Mouse (Mus musculus) Patski (cell line): ENCODE data around the gene Xylt1. TPM values are rescaled to one million over a fixed set of nuclear protein-coding genes. Genes with fewer than 3 reads are reported as not detected.

Experiments used
- ATAC-seq: fragments of 100-300 bp; one replicate; pipeline ENCODE4 v1.8.0; 2021
- CTCF ChIA-PET: fragments of 350-600 bp; sonication (Branson Sonifier 250); formaldehyde crosslinking; loops from one replicate; lab custom pipeline; 2022; ENCODE audit warnings: inconsistent platforms; lab: Charles Lee
- POLR2A ChIA-PET: fragments of 350-600 bp; sonication (Branson Sonifier 250); formaldehyde crosslinking; loops from one replicate; lab custom pipeline; 2022; ENCODE audit warnings: antibody characterized with exemption, inconsistent platforms; lab: Charles Lee
- DNase-seq: peaks from one replicate; pipeline ENCODE4 v3.0.0-alpha.2; 2011; ENCODE audit warnings: low read depth, low spot score
- H3K27me3 ChIP-seq: fragments of 371-371 bp; one replicate; pipeline ENCODE4 v1.5.1; 2021
- CTCF ChIP-seq: fragments of 100-300 bp; IDR thresholded peaks from one replicate; pipeline ENCODE4 v1.5.1; 2021
- in situ Hi-C: fragments of 300-500 bp; cut with MboI; formaldehyde crosslinking; loops from 3 replicates; pipeline ENCODE4 v1.11.1; 2018; ENCODE audit warnings: low pct_unique_long_range_greater_than_20kb, mixed read lengths
- polyA plus RNA-seq: library from polyadenylated mRNA; unstranded; gene quantifications from one replicate; pipeline ENCODE4 v1.2.3, GENCODE M21; 2021

Xylt1 gene
- polyA plus RNA-seq, 1 experiment from 2014 or later: 20.1 TPM

DNA sequence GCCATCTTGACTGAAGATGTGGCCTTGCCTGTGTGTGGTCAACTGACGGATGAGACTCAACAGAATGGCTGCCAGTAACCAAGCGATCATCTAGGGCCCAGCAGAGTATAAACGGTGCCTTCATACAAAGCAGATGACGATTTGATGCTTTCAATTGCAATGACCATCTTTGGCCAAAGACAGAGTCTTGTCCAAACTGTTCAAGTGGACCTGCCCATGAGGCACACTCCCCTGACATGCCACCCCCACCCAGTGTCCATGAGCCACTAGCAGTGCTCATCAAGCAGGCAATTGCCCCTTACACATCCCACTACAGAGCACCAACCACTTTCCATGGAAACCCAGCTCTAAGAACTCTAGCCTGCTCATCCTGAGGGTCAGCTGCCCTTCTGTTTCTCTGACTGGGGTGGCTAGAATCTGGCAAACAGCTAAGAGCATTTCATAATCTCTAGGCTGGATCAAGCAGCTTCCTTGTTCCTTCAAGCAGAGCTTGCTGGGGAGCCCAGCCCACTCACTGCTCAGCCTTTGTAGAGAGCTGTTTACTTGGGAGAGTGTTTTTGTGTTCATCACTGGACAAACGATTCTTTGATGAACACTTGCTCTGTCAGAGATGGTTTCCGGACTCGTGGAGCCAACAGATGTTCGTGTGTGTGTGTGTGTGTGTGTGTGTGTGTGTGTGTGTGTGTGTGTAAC is 114.0 kb downstream of the Xylt1 start:
- no peaks in the 10 kb centered on the region for H3K27me3 ChIP-seq
- no peak for TF ChIP-seq CTCF
- no peak for ATAC-seq
- in situ Hi-C loops: no loop called here
- ChIA-PET POLR2A (no interaction called here), CTCF (interaction anchor here (1.0 kb wide), 1 partner anchor 42 kb away, joined by 3 read pairs; no protein-coding TSS in a partner anchor)
- DNase-seq: no peak

DNA sequence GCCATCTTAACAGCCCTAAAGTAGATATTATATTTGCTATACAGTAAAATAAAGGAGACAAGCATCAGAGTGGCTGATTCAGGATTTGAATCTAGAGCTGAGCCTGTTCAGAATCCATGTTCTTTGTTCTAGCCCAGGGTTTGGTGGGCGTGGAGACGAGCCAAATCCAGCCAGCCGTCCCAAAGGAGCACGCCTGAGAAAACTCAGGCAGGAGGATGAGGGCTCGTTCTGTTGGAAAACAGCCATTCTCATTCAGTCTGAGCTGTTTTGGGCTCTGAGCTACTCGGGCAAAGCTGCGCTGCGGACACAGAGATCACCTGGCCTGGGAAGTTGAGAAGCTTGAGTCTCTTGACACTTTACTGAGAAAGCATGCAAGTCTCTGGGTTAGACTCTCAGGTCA is 115.0 kb downstream of the Xylt1 start:
- in situ Hi-C loops: no loop called here
- POLR2A ChIA-PET: no interaction called here
- no peak for DNase-seq
- no peak for TF ChIP-seq CTCF
- CTCF ChIA-PET: interaction anchor here (1.0 kb wide), 1 partner anchor 43 kb away, joined by 3 read pairs; no protein-coding TSS in a partner anchor
- no peaks in the 10 kb centered on the region for H3K27me3 ChIP-seq
- no peak for ATAC-seq

DNA sequence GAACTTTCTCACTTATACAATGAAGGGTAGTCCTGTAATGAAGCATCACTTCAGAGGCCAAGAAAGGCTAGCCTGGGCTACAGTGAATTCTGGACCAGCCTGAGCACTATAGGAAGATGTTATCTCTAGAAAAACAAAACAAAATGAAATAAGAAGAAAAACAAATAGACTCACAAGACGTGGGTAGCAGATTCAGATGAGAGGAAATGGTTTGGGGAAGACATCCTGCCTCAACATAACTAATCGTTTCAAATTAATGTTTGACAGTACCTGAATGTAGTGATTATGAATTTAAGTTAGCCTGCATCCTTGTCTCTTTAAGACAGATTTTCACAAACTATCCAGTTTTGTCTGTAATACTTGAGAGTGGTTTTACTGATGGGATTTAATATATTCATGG is 117.4 kb downstream of the Xylt1 start:
- ChIA-PET CTCF (no interaction called here), POLR2A (no interaction called here)
- no peak for TF ChIP-seq CTCF
- H3K27me3 ChIP-seq: no peaks in the 10 kb centered on the region
- in situ Hi-C loops: no loop called here
- DNase-seq (no peak), ATAC-seq (no peak)

DNA sequence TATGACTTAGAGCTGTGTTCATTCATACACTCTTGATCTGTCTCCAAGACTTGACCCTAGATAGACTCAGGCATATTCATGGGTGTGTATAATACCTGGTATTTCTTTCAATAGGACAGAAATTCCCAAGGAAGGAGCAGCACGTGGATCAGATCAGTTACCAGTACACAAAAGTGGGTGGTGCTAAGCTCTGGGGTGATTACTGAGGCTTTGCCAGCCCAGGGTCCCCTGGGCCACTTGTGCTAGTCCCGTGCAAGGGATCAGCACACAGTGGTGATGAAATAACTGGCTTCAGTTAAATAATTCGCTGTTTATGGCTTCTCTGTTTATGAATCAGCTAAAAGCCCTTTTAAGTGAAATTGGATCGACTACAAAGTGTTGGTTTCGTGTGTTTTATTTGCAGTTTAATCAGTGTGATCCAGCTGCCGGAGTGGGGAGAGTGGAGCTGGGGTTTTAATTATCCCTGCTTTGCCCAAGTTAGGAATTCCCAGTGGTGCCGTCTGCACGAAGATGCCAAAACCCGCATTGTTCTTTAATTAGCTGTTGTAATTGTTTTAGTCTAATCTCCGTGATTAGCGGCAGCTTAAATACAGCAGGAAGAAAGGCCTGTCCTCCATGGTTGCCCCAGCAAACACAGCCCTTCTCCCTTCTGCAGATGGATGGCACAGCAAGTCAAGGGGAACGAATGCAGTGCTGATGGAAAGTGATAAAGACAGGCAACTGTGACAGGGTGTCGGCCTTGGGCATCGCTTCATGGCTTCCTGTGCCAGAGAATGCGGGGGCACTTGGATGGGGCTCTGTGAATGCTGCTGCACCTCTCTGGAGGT is 120.8 kb downstream of the Xylt1 start:
- TF ChIP-seq CTCF: no peak
- in situ Hi-C loops: no loop called here
- H3K27me3 ChIP-seq: no peaks in the 10 kb centered on the region
- no peak for DNase-seq
- CTCF ChIA-PET: no interaction called here
- ATAC-seq: no peak
- POLR2A ChIA-PET: no interaction called here

DNA sequence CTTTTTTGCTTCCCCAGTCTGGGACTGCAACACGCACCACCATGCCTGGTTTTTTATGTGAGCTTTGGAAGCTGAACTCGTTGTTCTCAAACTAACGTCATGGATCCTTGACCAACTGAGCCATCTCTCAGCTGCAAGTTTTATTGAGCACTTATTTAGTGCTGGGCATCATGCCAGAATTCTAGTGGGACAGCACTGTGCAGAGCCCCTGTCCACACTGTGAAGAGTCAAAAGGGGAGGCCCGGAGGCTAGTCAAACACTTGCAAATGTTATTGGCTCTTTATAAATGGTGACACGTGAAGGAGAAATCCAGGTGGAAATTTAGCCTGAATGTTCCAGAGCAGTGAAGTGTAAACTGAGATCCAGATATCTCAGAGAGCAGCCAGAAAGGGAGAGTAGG is 121.6 kb downstream of the Xylt1 start:
- ChIA-PET CTCF (no interaction called here), POLR2A (no interaction called here)
- in situ Hi-C loops: no loop called here
- ATAC-seq: no peak
- no peak for TF ChIP-seq CTCF
- DNase-seq: no peak
- H3K27me3 ChIP-seq: no peaks in the 10 kb centered on the region

DNA sequence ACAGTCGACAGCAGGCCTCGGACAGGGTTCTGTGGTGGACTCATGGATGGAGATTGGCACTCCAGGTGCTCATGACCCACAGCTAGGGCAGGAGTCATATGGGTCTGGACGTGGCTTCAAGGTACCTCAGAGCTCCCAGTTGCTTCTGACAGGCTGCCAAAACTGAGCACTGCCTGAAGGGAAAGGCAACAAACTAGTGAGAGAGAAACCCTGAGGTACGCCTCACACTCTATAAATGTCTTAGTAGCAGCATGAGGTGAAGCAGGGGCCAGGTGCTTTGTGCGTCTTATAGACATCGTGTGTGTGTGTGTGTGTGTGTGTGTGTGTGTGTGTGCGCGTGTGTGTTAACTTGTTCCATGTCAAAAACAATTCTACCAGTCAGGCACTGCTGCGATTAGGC is 122.9 kb downstream of the Xylt1 start:
- CTCF ChIA-PET: no interaction called here
- no peak for TF ChIP-seq CTCF
- POLR2A ChIA-PET: no interaction called here
- ATAC-seq (no peak), DNase-seq (no peak)
- in situ Hi-C loops: no loop called here
- no peaks in the 10 kb centered on the region for H3K27me3 ChIP-seq

DNA sequence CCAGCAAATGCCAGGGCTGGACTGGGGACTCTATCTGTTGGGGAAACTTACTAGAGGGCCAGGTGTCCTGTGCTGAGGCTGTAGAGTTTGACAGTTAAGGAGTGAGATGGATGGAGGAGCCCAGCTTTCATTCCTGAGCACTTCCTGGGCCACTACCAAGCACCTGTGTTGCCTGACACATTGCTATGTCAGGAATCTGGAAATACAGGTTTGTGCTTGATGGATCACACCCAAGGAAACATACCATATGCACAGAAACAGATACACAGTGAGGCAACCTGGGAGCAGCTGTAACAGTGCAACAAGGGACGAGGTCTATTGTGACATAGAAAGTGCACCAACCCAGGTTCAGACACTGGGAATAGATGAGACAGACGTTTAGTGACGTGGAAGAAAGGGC is 125.0 kb downstream of the Xylt1 start:
- H3K27me3 ChIP-seq: no peaks in the 10 kb centered on the region
- TF ChIP-seq CTCF: no peak
- ChIA-PET CTCF (no interaction called here), POLR2A (no interaction called here)
- DNase-seq (no peak), ATAC-seq (no peak)
- in situ Hi-C loops: no loop called here

DNA sequence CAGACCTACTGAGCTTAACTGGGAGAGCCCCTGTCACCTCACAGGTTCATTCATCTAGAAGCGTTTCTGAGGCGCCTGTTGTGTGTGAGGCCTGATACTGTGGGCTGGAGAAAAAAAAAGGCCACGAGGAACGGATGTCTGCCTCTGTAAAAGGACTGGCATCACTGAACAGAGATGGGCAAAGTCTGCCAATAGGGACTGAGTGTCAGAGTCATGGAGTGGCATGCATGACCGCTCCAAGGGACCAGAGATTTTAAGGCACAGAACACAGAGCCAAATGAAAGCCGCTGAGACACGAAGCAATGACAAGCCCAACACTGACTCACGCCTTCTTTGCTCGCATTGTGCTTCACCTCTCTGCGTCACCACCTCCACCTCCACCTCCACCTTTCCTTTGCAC is 126.6 kb downstream of the Xylt1 start:
- no peaks in the 10 kb centered on the region for H3K27me3 ChIP-seq
- DNase-seq: no peak
- in situ Hi-C loops: no loop called here
- TF ChIP-seq CTCF: no peak
- ChIA-PET POLR2A (no interaction called here), CTCF (interaction anchor here (1.5 kb wide), 1 partner anchor 124 kb away, joined by 4 read pairs; no protein-coding TSS in a partner anchor)
- no peak for ATAC-seq

DNA sequence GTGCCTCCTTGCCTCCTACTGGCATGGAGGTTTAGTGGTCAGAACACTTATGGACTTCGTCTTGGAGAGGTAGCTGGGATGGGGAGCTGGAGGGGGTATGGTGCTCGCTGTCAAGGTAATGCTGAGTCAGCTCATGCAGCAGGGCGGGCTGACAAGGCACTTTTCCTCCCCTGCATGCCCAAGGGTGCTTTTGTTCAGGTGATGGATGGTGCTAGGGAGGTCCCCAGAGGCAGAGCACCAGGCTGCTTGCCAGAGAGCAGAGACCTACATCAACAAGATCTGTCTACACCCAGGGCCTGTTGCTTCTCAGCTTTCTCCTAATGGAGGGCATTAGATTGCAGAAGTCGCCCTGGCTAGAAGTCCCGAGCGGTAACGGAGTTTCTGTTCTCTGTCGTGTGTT is 127.3 kb downstream of the Xylt1 start:
- no peak for ATAC-seq
- no peaks in the 10 kb centered on the region for H3K27me3 ChIP-seq
- POLR2A ChIA-PET: no interaction called here
- no peak for DNase-seq
- no peak for TF ChIP-seq CTCF
- in situ Hi-C loops: no loop called here
- CTCF ChIA-PET: interaction anchor here (1.5 kb wide), 1 partner anchor 125 kb away, joined by 4 read pairs; no protein-coding TSS in a partner anchor

DNA sequence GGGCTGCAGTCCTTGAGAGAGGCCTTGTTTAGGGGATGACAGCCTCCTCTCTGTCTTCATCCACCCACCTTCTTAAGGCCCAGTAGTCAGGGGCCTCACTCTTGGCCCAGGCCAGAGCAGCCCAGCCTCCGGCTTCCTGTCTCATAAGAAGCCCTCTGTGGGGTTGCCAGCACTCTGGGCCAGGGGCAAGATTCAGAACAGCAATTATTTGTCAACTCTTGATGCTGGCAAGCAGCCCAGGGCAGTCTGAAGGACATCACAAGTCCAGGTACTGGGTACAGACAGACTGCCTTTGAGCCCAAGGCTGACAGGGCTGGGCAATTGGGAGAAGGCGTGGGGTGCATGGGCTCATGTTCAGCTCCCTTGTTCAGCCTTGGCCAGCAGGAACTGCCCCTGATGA is 129.3 kb downstream of the Xylt1 start:
- CTCF ChIA-PET: no interaction called here
- in situ Hi-C loops: no loop called here
- ATAC-seq: no peak
- no peak for TF ChIP-seq CTCF
- no peak for DNase-seq
- POLR2A ChIA-PET: no interaction called here
- no peaks in the 10 kb centered on the region for H3K27me3 ChIP-seq

DNA sequence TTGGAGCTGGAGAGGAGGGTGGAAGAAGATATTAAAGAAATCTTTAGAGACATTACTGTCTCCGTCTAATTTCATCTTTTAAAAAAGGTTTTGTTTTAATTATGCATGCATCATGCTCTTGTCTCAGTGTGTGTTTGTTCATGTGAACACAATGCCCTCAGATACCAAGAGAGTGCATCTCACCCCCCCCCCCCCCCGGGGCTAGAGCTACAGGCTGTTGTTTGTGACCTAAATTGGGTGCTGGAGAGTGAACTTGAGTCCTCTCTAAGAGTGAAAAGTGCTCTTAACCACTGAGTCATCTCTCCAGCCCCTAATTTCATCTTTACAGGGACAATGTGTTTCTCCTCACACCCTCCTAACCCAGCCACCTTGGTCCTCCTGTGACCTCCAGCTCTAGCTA is 131.5 kb downstream of the Xylt1 start:
- in situ Hi-C loops: no loop called here
- no peak for DNase-seq
- ATAC-seq: no peak
- ChIA-PET CTCF (no interaction called here), POLR2A (no interaction called here)
- H3K27me3 ChIP-seq: no peaks in the 10 kb centered on the region
- no peak for TF ChIP-seq CTCF
